Mouse (Mus musculus): ENCODE results near the gene Rflna.

Gene Rflna

DNA sequence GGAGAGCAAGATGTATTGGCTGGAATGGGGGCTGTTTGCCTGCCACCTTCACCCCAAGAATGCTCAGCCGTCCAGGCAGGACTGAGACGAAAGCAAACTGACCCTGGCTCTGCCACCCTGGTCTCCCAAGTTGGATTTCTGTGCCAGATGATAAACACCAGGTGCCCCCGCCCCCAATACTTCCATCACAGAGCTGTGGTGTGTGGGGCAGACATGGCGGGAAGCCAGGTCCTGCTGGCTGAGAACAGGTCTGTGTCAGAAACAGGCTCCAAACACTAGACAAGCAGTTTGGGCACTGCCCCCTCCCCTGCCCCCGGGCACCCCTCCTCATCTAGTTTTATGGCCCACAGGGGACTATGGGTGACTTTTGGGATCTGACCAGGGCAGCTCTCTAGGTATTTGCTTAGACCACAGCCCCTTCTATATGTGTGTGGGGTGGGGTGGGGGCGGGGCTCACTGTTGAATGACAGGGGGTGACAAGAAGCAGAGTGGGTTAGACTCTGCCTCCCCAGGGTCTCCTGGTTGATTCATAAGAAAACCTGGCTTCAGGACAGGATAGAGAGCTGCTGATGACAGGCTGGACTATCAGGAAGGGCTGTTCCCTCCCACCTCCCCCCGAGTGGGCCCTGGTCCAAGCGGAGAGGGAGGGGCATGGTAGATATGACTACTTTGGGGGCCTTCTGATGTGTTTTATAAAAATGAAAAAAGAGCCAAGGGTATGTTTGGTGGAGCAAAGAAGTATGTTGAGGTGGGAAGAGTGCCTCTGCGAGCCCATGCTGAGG lies 3.0 kb downstream of the Rflna start:
- no peak for DNase-seq (ENCODE audit: low read depth, low spot score)

DNA sequence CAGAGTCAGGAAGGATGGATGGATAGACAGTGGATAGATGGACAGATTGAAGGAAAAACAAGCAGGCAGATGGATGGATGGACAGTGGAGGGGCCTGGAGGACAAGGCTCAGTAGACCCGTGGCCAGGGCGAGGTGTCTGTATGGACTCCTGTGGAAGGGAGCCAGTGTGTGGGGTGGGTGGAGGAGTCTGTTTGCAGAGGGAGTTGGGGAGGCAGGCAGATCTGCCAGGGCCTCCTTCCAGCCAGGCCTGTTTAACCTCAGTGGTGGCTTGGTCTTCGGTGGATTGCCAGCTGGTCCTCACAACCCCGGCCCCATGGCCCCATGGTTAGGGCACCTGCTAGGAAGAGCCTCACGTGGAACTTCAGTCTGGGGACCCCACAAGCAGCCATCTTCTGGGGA lies 3.9 kb downstream of the Rflna start:
- no peak for DNase-seq (ENCODE audit: low read depth, low spot score)

DNA sequence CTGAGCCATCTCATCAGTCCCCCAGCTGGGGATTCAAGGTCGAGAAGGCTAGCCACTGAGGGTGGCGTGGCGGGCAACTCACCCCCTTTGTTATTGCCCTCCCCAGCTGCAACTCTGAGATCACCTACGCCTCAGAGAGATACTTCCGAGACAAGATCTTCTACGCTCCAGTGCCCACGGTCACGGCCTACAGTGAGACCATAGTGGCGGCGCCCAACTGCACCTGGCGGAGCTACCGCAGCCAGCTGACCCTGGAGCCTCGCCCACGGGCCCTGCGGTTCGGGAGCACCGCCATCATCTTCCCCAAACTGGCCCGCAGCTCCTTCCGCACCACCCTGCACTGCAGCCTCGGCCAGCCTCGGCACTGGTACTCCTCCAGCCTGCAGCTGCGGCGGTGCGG lies 8.1 kb downstream of the Rflna start:
- DNase-seq (ENCODE audit: low read depth, low spot score), result no peak

DNA sequence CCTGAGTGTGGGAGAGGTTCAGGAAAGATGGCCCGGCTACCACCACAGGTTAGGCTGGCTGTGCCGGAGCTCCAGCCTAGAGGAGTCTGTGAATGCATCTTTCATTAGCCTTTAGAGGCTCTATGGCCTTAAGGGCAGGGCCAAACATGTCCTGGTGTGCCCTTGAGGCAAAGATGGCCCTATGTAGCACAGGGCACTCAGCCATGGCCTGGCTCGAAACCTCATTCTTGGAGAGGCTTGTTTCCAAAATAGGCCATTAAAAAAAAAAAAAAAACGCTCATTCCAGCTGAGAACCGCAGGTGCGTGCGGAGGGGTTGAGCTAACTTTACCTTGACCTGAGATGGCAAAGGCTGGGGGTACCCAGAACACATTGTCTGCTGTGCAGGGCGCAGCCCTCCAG lies 8.6 kb downstream of the Rflna start:
- no peak for DNase-seq (ENCODE audit: low read depth, low spot score)

DNA sequence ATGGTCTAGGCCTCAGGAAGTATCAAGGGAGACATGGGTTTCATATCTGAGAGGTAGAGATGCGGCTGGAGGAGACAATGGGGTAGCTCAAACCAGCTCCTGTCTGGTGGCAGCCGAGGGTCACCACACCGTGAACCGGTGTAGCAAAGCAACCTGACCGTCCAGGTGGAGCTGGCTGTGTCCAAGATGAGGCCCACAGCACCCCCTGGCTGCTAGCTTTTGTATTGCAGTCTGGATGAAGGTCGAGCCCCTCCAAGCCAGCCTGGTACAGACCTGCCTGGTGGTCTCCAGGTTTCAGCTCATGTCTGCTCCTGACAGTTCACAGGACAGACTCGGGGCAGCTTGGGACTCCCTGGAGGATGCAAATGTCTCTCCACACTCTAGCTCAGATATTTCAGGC lies 11.5 kb downstream of the Rflna start:
- peak; percentile 56 for DNase-seq (ENCODE audit: low read depth, low spot score)

DNA sequence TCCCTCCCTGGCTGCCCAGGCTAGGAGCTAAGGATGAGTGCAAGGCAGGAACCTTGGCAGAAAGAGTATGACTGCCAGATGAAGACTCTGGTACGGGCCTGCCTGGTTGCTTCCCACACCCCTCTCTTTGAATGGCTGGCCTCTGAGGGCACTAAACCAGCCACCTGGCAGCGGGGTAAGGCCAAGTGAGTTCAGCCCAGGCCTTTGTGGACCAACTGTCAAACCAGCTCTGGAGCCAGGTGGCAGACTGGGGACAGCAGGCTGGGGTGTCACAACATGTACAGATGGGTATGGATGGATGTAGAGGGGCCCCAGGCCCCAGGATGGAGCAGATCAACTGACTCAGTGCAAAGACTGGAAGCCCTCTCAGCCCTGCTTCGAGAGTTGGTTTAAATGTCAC lies 12.0 kb downstream of the Rflna start:
- DNase-seq (ENCODE audit: low read depth, low spot score), result no peak

DNA sequence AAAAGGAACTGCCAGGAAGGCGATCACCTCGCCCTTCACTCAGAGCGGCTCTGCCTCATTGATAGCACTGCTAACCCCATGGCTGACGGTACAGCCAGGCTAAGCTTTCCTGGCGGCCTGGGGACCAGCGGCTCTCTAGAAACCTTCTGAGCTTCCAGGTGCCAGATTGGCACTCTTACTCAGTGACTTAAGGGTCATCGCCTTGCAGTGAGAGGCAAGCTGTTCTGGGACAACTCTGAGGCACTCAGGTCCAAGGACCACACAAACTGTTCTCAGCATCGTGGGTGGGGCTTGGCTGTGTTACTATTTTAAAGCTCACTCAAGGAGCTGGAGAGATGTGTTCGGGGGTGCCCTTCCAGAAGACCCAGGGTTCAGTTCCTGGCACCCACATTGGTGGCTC lies 12.6 kb downstream of the Rflna start:
- no peak for DNase-seq (ENCODE audit: low read depth, low spot score)

DNA sequence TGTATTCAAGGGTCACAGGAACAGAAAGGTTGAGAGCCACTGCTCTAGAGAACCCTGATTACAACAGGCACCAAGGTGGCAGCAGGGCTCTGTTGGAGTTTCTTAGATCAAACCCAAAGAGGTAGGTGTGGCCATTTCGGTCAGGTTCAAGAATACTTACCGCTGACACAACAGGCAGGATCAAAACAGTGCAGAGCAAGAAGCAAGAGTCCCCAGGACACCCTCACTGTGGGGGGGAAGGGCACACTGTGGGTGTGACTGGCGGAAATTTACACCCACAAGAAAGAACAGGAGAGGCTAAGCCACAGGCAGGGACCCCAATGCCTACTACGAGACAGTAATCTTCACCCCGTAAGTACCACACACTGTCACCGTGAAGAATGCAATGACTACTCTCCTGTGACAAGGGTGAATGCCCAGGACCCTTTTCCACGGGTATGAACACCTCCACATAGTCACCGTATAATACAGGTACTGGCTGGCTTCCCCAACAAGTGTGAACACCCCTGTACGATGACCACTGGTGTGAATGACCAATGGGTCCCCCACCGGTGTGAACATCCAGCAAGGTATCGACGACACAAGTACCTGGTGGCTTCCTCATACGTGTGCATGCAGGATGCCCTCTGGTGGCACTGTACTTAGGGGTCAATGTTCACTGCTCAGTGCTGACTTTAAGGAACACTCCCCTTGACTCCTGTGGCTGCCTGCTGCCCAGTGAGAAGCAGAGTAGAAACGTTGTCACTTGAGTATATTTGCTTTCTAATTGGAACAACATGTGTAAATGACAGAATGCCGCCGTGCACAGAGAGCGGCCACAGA lies 13.6 kb downstream of the Rflna start:
- no peak for DNase-seq (ENCODE audit: low read depth, low spot score)

DNA sequence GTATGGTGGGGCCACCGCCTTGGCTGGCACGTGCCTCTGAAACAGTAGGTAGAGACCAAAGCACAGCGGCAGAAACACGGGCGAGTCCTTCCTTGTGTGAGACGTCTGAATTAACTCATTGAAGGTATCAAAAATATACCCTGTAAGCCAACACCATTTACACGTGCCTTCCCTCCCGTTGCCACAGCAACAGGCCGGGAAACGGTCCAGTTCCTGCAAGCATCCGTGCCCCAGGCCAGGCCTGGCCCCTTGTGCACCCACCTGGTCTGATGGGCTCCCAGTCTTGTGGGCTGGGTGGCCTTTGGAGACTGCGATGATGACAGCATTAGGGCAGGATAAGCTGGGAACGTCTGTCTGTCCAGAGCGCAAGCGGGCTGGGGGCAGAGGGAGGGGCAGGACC lies 14.3 kb downstream of the Rflna start:
- no peak for DNase-seq (ENCODE audit: low read depth, low spot score)

DNA sequence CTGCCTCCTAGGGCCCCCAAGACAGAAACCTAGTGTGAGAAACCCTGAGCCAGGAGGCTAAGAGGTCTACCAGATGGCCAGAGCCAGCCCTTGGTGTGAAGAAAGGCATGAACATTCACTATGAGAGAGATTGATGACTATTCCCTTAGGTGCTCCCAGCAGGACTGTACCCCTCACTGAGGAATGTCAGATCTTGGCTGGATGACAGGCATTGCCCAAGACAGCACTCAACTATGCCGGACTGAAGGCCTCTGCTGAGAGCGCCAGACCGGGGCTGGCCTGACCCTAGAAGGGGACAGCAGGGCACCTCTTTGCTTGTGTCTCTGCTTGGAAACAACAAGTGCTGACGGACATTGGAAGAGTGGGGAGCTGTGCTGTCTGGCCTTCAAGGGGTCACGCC lies 16.1 kb downstream of the Rflna start:
- no peak for DNase-seq (ENCODE audit: low read depth, low spot score)

DNA sequence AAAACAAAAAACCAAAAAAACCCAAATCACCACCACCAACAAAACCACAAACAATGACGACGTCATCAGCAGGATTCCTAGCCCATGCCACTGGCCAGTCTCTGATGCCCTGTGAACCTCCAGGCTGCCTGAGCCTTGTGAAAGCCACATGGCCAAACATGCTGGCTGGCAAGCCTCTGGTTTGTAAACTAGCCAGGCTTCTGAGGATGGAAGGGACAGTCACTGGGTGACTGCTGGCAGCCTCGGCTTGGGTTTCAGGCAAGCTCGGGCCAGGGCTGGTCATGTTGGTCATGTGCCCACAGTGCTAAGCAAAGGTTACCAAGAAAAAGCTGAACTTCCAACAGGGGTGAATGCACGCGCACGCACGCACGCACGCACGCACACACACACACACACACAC lies 18.3 kb downstream of the Rflna start:
- no peak for DNase-seq (ENCODE audit: low read depth, low spot score)

DNA sequence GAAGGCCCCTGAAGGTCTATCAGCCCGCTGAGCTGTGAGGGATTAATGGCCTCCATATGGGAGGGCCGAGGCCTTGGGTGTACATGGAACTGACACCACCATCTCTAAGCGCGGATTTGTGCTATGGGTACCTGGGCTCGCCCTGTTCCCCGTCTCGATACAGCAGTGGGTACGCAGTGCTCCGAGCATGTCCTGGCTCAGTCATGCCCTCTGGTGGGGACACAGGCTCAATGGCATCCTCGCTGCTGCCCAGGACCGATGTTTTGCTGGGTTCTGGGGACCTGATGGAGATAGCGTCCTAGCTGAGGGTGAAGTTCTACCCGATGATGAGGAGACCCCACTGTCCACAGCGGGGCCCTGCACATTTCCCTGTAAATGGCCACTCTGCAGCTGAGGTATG lies 21.0 kb downstream of the Rflna start:
- no peak for DNase-seq (ENCODE audit: low read depth, low spot score)

DNA sequence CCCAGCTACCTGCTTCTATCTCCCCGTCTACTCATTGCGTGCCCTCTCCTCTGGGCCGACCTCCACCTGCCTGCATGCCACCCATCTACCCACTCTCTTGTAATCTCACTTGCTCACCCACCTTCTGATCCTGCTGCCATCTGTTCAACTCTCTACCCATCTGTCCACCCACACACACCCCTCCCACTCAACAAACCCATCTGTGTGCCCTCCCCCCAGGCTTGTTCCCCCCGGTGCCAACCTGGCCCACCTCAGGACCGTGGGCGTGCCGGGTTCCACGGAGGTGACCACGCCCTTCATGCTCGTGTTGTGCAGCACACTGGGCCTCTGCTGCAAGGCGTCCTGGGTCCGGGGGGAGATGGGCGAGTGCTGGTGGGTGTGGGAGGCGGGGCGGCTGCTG lies 25.4 kb downstream of the Rflna start:
- no peak for DNase-seq (ENCODE audit: low read depth, low spot score)

DNA sequence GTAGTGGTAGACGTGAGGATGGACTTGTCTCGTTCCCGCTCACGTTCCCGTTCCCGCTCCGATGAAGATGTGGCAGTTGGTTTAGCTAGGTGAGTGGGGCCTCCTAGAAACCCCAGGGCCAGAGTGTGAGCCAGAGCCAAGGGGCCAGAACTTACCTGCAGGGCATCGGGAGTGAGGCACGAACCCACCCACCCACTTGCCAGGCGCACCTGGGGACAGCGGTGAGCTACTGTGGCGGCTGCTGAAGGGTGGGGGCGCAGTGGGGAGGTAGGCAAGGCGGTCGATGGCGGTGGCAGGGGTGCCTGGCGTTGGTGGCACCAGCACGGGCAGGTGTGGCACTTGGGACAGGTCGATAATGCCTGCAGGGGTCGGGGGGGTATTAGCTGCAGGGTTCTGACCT lies 25.9 kb downstream of the Rflna start:
- no peak for DNase-seq (ENCODE audit: low read depth, low spot score)

DNA sequence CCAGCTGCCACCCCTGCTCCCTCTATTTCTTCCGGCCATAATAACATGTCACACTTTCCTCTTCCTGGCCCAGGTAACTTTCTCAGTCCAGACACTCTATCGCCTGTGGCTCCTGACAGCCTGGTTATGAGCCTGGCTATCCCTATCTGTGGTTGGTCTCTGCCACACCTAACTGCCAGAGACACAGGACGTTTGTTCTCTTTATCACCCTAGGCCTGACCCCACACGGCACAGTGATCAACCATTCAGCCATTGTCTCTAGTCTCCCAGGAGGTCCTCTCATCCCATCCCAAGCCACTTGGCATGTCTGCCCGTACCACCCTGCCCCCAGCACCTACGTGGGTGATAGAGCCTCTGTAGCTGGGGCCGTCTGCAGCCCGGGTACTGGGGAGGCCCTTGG lies 33.5 kb downstream of the Rflna start:
- no peak for DNase-seq (ENCODE audit: low read depth, low spot score)

DNA sequence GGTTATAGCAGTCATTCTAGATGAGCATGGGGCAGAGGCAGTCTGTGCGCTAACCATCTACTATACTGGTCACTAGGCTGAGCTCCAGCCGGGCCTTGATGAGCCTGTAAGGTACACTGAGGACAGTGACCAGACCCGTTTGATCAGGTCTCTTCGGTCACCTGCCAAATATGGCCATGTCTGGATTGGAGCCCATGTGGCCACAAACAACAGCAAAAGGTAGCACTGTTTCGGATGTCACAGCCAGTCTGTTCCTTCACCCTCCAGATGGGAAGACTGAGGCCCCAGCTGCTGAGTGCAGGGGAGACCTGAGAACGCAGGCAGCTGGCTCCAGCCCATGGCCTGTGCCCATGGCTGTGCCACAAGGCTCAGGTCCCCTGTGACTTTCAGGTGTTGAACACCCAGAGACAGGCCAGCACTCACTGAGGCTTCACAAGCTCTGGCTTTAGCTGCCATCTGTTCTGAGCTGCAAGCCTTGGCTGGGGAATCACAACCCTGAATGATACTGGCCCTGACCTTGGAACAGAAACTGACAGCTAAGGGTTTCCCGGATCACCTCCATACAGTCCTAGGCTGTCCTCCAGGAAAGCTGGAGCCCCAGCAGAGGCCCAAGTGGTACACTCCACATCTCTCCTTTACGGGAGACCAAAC lies 36.5 kb downstream of the Rflna start:
- DNase-seq (ENCODE audit: low read depth, low spot score), result no peak

DNA sequence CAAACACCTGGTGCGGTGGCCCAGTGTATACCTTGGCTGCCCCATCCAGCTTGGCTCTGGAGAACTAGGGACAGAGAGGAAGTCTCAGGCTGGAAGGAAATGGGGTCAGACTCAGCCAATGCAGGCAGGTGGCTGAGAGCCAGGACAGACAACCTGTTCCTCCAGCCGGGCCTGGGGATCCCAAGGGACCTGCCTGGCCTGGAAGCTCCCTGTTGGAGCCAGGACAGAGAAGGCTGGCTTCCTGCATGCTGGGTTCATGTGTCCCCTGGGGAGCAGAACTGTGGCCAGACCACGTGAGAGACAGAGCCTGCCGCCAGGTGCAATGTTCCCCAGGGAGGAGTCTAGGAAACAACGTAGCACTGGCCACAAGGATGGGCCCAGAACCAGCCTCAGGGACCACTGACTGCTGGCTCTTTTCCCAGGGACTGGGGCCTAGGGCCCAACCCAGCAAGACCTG lies 37.1 kb downstream of the Rflna start:
- no peak for DNase-seq (ENCODE audit: low read depth, low spot score)

DNA sequence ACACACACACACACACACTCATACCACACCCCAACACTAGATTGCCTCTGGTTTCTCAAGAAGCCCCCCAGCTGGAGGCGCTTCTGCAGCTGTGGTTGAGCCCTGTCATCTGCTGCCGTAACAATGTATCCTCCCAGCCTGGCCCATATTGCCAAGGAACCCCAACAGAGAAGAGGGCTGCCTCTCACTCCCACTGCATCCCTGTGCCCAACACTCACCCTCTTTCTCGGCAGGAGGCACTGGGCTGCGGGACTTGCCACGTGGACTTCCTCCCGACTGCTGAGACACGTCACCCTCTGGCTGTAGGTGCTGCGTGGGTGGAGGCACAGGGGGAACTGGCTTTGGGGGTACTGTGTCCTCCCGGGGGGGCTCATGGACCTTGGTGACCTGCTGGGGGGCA lies 38.6 kb downstream of the Rflna start:
- no peak for DNase-seq (ENCODE audit: low read depth, low spot score)

DNA sequence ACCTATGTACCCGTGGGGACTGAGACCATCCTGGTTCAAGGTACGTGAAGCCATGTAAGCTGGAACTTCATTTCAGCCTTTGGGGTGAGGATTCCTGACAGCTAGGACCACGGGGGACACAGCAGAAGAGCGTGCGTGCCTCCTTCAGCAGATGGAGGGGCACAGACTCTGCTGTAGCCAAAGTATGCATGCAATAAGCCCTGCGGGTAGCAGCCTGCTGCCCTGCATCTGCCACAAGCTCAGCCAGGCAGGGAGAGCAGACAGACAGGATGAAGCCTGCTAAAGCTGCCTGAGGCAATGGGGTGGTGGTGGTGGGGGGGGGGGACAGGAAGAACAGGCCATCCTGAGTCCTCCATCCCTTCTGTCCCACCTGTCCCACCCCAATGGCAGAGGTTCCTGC lies 40.4 kb downstream of the Rflna start:
- DNase-seq (ENCODE audit: low read depth, low spot score), result no peak

DNA sequence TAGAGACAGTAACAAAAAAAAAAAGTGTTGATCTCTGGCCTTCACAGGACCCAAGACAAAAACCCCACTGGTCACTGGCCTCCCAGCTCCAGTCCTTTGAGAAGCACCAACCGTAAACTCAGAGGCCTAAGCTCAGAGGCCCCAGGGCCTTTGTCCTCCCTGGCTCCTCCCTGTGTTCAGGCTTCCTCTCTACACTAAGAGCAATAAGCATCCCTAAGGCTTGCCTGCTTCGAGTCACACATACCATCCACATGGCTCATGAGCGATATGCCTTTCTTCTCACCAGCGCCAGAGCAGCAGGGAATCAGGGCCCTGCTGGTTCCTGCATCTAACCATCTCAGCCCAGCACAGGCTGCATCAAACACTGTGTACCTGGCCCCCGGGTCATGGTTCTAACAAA lies 42.2 kb downstream of the Rflna start:
- DNase-seq (ENCODE audit: low read depth, low spot score), result no peak

DNA sequence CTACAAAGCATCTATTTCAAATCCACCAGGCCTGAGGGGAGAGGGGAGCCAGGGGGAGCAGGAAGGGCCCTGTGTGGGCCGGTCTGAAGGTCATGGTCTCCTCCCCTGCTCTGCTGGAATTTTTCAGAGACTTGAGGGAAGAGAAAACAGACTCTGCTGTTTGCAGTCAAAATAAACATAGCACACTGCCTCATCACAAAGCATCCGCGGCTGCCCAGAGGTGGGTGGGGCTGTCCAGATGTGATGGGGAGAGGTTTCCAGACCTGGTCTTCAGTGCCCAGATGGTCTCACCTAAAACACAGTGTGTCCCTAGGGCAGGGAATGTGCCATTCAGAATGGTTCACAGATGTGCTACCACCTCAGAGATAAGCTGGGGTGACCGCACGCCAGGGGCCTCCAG lies 43.4 kb downstream of the Rflna start:
- no peak for DNase-seq (ENCODE audit: low read depth, low spot score)

DNA sequence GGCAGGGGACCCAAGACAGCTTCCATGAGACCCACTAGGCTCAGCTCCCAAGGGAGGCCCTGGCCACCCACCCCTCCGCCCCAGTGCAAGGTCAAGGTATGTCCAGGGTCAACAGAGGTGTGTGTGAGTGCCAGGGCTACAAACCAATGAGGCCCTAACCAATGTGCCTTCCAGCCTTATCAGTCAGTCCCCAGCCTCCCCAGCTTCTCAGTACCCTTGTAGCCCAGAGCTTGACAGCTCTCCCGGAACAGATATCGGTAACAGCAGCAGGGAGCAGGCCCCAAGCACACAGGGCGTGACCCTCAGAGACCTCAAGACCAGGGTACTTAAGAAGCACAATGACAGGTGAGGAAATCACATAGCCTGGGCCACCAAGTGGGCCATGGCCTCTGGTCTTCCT lies 46.5 kb downstream of the Rflna start:
- DNase-seq (ENCODE audit: low read depth, low spot score), result no peak

DNA sequence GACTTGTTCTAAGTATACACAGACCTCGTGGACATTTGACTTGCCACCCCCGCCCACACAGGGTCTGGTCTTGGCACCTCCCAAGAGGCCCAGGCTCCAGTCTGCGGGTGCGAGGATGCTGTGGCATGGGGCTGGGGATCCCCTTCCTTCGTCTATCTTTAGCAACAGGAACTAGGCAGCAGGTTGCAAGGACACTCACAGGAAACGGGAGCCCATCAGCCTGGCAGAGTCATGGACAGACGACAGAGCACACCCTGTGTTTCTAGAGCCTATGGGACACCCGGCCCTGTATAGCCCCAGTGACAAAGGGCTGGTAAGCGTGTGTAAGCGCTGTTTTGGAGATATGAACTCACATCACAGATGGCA lies 49.2 kb downstream of the Rflna start:
- DNase-seq (ENCODE audit: low read depth, low spot score), result no peak
